Mouse (Mus musculus) E14TG2a.4 (cell line): ENCODE data around the gene Lsm8.

Source experiments
- H3K27me3 ChIP-seq: 2 replicates; pipeline ENCODE4 v1.6.1; 2014; ENCODE audit warnings: low read length, control low read depth; ENCODE audit not compliant: insufficient read depth
- H3K36me3 ChIP-seq: 2 replicates; pipeline ENCODE4 v1.6.1; 2014; ENCODE audit warnings: low read length, control low read depth; ENCODE audit not compliant: insufficient read depth
- H3K4me1 ChIP-seq: replicated peaks from 2 replicates; pipeline ENCODE4 v1.6.1; 2014; ENCODE audit warnings: low read depth, low read length, control low read depth
- H3K4me3 ChIP-seq: replicated peaks from 2 replicates; pipeline ENCODE4 v1.5.1; 2014; ENCODE audit warnings: mild to moderate bottlenecking, low read length
- H3K9me3 ChIP-seq: 2 replicates; pipeline ENCODE4 v1.6.1; 2014; ENCODE audit warnings: low read length, control low read depth
- CTCF ChIP-seq: conservative IDR thresholded peaks from 2 replicates; pipeline ENCODE4 v1.5.1; 2014; ENCODE audit warnings: low read length
- NANOG ChIP-seq: IDR thresholded peaks from 2 replicates; pipeline ENCODE4 v1.6.1; 2014; ENCODE audit warnings: borderline replicate concordance, low read length, mixed read lengths
- POU5F1 ChIP-seq: IDR thresholded peaks from 2 replicates; pipeline ENCODE4 v1.6.1; 2014; ENCODE audit warnings: low read length, borderline replicate concordance

Lsm8 gene

GRCm38 (mm10) chr6:18848702-18849061 lies 303 bp downstream of the Lsm8 start:
- H3K27me3 ChIP-seq: no peaks in the 10 kb centered on the region
- no peaks in the 10 kb centered on the region for H3K9me3 ChIP-seq
- H3K4me1 ChIP-seq: peaks cover 12% of the 10 kb centered on the region
- peak overlapping the region; percentile 83 for H3K4me3 ChIP-seq
- peaks cover 36% of the 10 kb centered on the region for H3K36me3 ChIP-seq
- TF ChIP-seq POU5F1: no peak
- no peak for TF ChIP-seq CTCF
- no peak for TF ChIP-seq NANOG

GRCm38 (mm10) chr6:18855323-18855722 lies 6.9 kb downstream of the Lsm8 start:
- no peaks in the 10 kb centered on the region for H3K27me3 ChIP-seq
- no peak for TF ChIP-seq POU5F1
- no peak for TF ChIP-seq NANOG
- no peak for TF ChIP-seq CTCF
- H3K36me3 ChIP-seq: peaks cover 37% of the 10 kb centered on the region
- peaks cover 4% of the 10 kb centered on the region; the same call in 1 of the 2 replicates for H3K9me3 ChIP-seq
- H3K4me1 ChIP-seq: peaks cover 2% of the 10 kb centered on the region
- no peak overlapping the region for H3K4me3 ChIP-seq

DNA sequence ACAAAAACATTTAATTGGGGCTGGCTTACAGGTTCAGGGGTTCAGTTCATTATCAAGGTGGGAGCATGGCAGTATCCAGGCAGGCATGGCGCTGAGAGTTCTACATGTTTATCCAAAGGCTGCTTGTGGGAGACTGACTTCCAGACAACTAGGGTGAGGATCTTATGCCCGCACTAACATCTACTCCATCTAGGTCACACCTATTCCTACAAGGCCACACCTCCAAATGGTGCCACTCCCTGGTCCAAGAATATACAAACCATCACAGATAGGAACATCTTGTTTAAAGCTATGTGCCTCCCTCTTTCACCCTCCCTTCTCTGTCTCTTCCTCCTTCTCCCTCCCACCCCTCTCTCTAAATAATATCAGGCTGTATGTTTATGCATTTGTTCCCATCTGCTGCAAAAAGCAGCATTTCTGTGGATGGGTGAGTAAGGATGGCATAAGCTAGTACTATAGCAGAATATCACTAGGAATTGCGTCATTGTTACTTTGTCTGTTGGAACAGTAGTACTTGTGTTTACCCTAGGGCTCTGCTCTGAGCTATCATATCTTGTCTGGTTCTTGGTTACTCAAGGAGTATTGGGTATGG lies 8.2 kb downstream of the Lsm8 start:
- no peaks in the 10 kb centered on the region for H3K27me3 ChIP-seq
- H3K9me3 ChIP-seq: peaks cover 14% of the 10 kb centered on the region
- H3K4me3 ChIP-seq: no peak overlapping the region
- H3K4me1 ChIP-seq: no peaks in the 10 kb centered on the region
- TF ChIP-seq POU5F1 (no peak), NANOG (no peak), CTCF (no peak)
- peaks cover 25% of the 10 kb centered on the region for H3K36me3 ChIP-seq

DNA sequence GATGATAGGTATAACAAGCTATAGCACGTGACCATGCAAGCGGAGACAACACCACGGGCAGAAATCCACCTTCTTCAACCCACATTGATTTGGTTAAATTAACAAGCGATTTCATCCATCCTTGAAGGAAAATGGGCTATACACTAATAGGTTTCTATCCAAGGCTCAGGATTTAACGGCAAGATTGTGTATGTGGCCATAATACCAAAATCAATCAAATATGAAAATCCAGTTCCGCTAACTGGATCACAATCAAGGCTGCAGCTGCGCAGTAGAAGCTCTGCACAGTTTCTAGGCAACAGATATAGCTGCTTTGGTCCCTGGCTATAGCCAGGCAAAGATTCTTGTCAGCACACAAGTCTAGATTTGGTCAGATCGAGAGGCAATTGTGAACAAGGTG lies 17.6 kb downstream of the Lsm8 start, which contains the start of gene Ankrd7:
Gene Ankrd7 (plus strand): TSS at position 301 of the 400 bp plus-strand sequence.
- no peaks in the 10 kb centered on the region for H3K27me3 ChIP-seq
- H3K4me3 ChIP-seq: no peak within 1 kb of the TSS
- no peaks in the 10 kb centered on the region for H3K4me1 ChIP-seq
- H3K36me3 ChIP-seq: no peaks in the 10 kb centered on the region
- no peak for TF ChIP-seq CTCF
- TF ChIP-seq POU5F1: no peak
- peaks cover 14% of the 10 kb centered on the region for H3K9me3 ChIP-seq

DNA sequence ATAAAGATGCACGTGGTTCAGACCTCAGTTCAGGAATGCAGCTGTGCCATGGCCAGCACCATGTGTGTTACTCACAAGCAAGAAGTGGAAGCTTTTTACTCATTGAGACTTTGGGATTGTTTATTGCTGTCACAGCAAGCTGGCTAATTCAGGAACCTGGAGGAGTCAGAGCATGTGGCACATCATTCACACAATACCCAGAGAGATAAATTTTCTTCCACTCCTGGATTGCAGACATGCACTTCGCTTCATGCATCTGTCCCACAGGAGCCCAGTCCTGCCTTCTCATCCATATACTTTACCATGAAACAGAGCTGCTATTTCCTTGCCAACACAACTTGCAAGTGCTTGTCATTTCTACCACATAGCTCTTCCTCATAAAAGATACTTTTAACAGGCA lies 40.7 kb downstream of the Lsm8 start:
- Histone ChIP-seq H3K4me1 (no peaks in the 10 kb centered on the region), H3K4me3 (no peak overlapping the region), H3K9me3 (peaks cover 21% of the 10 kb centered on the region), H3K36me3 (no peaks in the 10 kb centered on the region), H3K27me3 (no peaks in the 10 kb centered on the region)
- TF ChIP-seq CTCF: no peak
- TF ChIP-seq NANOG: no peak
- no peak for TF ChIP-seq POU5F1

DNA sequence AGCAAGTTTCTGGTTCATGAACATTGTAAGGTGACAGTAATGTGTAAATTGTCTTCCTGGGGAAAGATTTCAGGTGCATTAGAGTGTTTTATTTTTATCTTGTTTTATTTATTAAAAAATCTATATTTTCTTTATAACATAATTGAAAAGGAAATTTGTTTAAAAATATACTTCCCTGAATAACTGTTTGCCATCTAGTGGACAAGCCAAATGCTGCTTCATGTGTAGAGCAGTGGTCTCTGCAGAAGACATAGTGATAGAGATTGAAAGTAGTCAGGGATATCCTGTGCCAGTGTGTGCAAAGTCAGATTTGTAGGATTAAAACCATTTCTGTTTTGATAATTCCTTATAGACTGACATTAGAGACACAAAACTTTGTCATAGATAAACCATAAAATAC lies 45.8 kb downstream of the Lsm8 start:
- no peak overlapping the region for H3K4me3 ChIP-seq
- peaks cover 38% of the 10 kb centered on the region for H3K9me3 ChIP-seq
- H3K27me3 ChIP-seq: no peaks in the 10 kb centered on the region
- H3K36me3 ChIP-seq: no peaks in the 10 kb centered on the region
- no peaks in the 10 kb centered on the region for H3K4me1 ChIP-seq
- TF ChIP-seq POU5F1 (no peak), NANOG (no peak), CTCF (no peak)
